In genomic region chr11:31000028-31000427, GRCm38 (mm10) we compare ENCODE assay signal across 18 mouse cellular contexts. TPM values are rescaled to one million over a fixed set of nuclear protein-coding genes. Genes with fewer than 3 reads are reported as not detected.
A peak's percentile ranks its signal among the peaks of the same experiment; 100 is the strongest.
DNase-seq lines count a peak whose midpoint lies in the region; ATAC-seq lines count a peak whose summit lies in the region.
"Had no signal": no experiment of that assay in that cellular context is flagged by ENCODE, and none has a peak within 500 bp of the region (broad histone marks: within the 10 kb centered on the region; RNA-seq: fewer than 3 reads in every experiment).

No protein-coding gene starts in this region.

- H3K36me3 ChIP-seq in kidney, embryonic 16.5 days (ENCODE audit: insufficient read depth, low read length): no peaks in the 10 kb centered on the region
- H3K36me3 ChIP-seq in liver, embryonic 16.5 days (ENCODE audit: control insufficient read depth, insufficient read depth): no peaks in the 10 kb centered on the region
- H3K36me3 ChIP-seq: heart, embryonic 15.5 days; hindbrain, embryonic 12.5 days; neural tube, embryonic 13.5 days had no signal

- no peak for DNase-seq in kidney, adult 9 months
- DNase-seq in right cerebral cortex, postnatal 25 days: no peak
- DNase-seq in gastrocnemius, postnatal 10 days: no peak
- DNase-seq in cerebellum, postnatal 10 days: no peak
- DNase-seq: cerebellum, adult 9-11 months; heart, adult 11 months; kidney, postnatal 14 days; layer of hippocampus, adult 9-11 months; thymus, postnatal 4 days had no signal

- H3K4me3 ChIP-seq in kidney, embryonic 16.5 days (ENCODE audit: low read length): no peak overlapping the region
- no peak overlapping the region for H3K4me3 ChIP-seq in liver, embryonic 16.5 days (ENCODE audit: low read depth, low read length)
- H3K4me3 ChIP-seq: heart, embryonic 15.5 days; hindbrain, embryonic 12.5 days; neural tube, embryonic 13.5 days had no signal

- H3K27ac ChIP-seq in kidney, embryonic 16.5 days (ENCODE audit: low read length): no peak overlapping the region
- peak overlapping the region; percentile 87 for H3K27ac ChIP-seq in liver, embryonic 16.5 days (ENCODE audit: low read length)
- H3K27ac ChIP-seq: heart, embryonic 15.5 days; hindbrain, embryonic 12.5 days; neural tube, embryonic 13.5 days had no signal

- 87% methylated on average over 2 of the region's 2 CpGs for WGBS in kidney, embryonic 16.5 days
- WGBS in liver, embryonic 16.5 days (ENCODE audit: insufficient replicate concordance): 15% methylated on average over 2 of the region's 2 CpGs

- H3K9ac ChIP-seq in kidney, embryonic 16.5 days (replicated peaks; ENCODE audit: low read length): no peak overlapping the region
- H3K9ac ChIP-seq in liver, embryonic 16.5 days (ENCODE audit: low read depth, low read length): peak overlapping the region; percentile 38; the same call in 1 of the 2 replicates
- H3K9ac ChIP-seq: heart, embryonic 15.5 days; hindbrain, embryonic 12.5 days; neural tube, embryonic 13.5 days had no signal

- no peak overlapping the region for H3K4me2 ChIP-seq in kidney, embryonic 16.5 days (replicated peaks; ENCODE audit: low read depth, low read length)
- no peak overlapping the region for H3K4me2 ChIP-seq in liver, embryonic 16.5 days (ENCODE audit: low read depth, low read length)
- H3K4me2 ChIP-seq: heart, embryonic 15.5 days; hindbrain, embryonic 12.5 days; neural tube, embryonic 13.5 days had no signal

- no peaks in the 10 kb centered on the region for H3K4me1 ChIP-seq in kidney, embryonic 16.5 days (ENCODE audit: insufficient read depth, low read length)
- H3K4me1 ChIP-seq in liver, embryonic 16.5 days (ENCODE audit: control insufficient read depth, low read depth, low read length): peaks cover 36% of the 10 kb centered on the region
- H3K4me1 ChIP-seq: heart, embryonic 15.5 days; hindbrain, embryonic 12.5 days; neural tube, embryonic 13.5 days had no signal

- H3K27me3 ChIP-seq in kidney, embryonic 16.5 days (ENCODE audit: insufficient read depth, low read length): no peaks in the 10 kb centered on the region
- no peaks in the 10 kb centered on the region for H3K27me3 ChIP-seq in liver, embryonic 16.5 days (ENCODE audit: control insufficient read depth, insufficient read depth, low read depth, low read length)
- H3K27me3 ChIP-seq: heart, embryonic 15.5 days; hindbrain, embryonic 12.5 days; neural tube, embryonic 13.5 days had no signal

- H3K9me3 ChIP-seq in kidney, embryonic 16.5 days (ENCODE audit: low read length): no peaks in the 10 kb centered on the region
- H3K9me3 ChIP-seq in liver, embryonic 16.5 days (replicated peaks; ENCODE audit: control insufficient read depth, low read length): no peaks in the 10 kb centered on the region
- H3K9me3 ChIP-seq: heart, embryonic 15.5 days; hindbrain, embryonic 12.5 days; neural tube, embryonic 13.5 days had no signal

- ATAC-seq in kidney, embryonic 16.5 days (ENCODE audit: low FRiP score, low TSS enrichment): peak; percentile 19; the same call in 1 of the 2 replicates
- ATAC-seq in granulocyte monocyte progenitor cell, adult 5-6 weeks (replicated peaks; ENCODE audit: poor library complexity, severe bottlenecking): peak; percentile 90
- ATAC-seq in liver, embryonic 16.5 days (ENCODE audit: low read depth): 0 out of 2 replicates have a peak, but pooled peaks have one; percentile 1
- ATAC-seq: forebrain, embryonic 14.5 days; inflammation-experienced regulatory T-cells, adult 6 months; lung, postnatal 0 days had no signal

RNA-seq across cellular contexts. Expression of gene Chac2, which starts 13.9 kb away (rescaled TPM):
- 18.3 and 19.8 TPM in 2 replicates for polyA plus RNA-seq in kidney, embryonic 16.5 days (2015; fragmentation: Nextera tagmentation; extraction: Ambion mirVana)
- 5.6 and 7.5 TPM in 2 replicates for total RNA-seq in granulocyte monocyte progenitor cell, adult 5-6 weeks (2014; fragmentation: Nextera tagmentation)
- 7.8 and 13.9 TPM in 2 replicates for total RNA-seq in granulocyte monocyte progenitor cell, adult 5-6 weeks (2017)
- 104 and 118 TPM in 2 replicates for polyA plus RNA-seq in liver, embryonic 16.5 days (2015; fragmentation: Nextera tagmentation; extraction: Ambion mirVana)
- 1 to 10 TPM; 8.0 to 9.0 TPM for total RNA-seq in gastrocnemius, postnatal 10 days (2021)

RNA-seq across cellular contexts. Expression of gene Erlec1, which starts 45.9 kb away (rescaled TPM):
- 12.8 and 12.9 TPM in 2 replicates for polyA plus RNA-seq in kidney, embryonic 16.5 days (2015; fragmentation: Nextera tagmentation; extraction: Ambion mirVana)
- 33.5 and 34.9 TPM in 2 replicates for total RNA-seq in granulocyte monocyte progenitor cell, adult 5-6 weeks (2014; fragmentation: Nextera tagmentation)
- total RNA-seq in granulocyte monocyte progenitor cell, adult 5-6 weeks (2017): 27.1 and 33.7 TPM in 2 replicates
- polyA plus RNA-seq in liver, embryonic 16.5 days (2015; fragmentation: Nextera tagmentation; extraction: Ambion mirVana): 7.9 and 8.5 TPM in 2 replicates
- 10 to 100 TPM; 39.3 to 43.1 TPM for total RNA-seq in gastrocnemius, postnatal 10 days (2021)

Comparison
In these comparisons a context has a peak if more than half of its experiments do, and no peak if none do; other contexts are left out.
1. ATAC-seq: peak in every context shown above with its lines; median percentile 90 in granulocyte monocyte progenitor cell, adult 5-6 weeks; 19 in kidney, embryonic 16.5 days; 1 in liver, embryonic 16.5 days.